Mouse (Mus musculus) lung, embryonic 14.5 days (tissue): Measurements from ENCODE around the gene Raf1. TPM values are rescaled to one million over a fixed set of nuclear protein-coding genes. Genes with fewer than 3 reads are reported as not detected.

Source experiments
- ATAC-seq: fragments of 200-750 bp; cut with Nextera tagmentation; 2 replicates; pipeline ENCODE4 v1.8.0; 2017; ENCODE audit warnings: mild to moderate bottlenecking, moderate TSS enrichment, moderate library complexity; ENCODE audit not compliant: insufficient read depth
- DNase-seq: peaks from one replicate; pipeline ENCODE4 v3.0.0-alpha.2; 2015
- H3K27ac ChIP-seq: fragments of 300-500 bp; sonication (generic); 2 replicates; pipeline ENCODE4 v1.5.1; 2014; ENCODE audit warnings: low read depth, mild to moderate bottlenecking, moderate library complexity
- H3K27me3 ChIP-seq: fragments of 300-500 bp; sonication (generic); 2 replicates; pipeline ENCODE4 v1.6.1; 2014; ENCODE audit warnings: low read length, control low read depth; ENCODE audit not compliant: insufficient read depth
- H3K36me3 ChIP-seq: fragments of 300-500 bp; sonication (generic); 2 replicates; pipeline ENCODE4 v1.6.1; 2014; ENCODE audit warnings: control low read depth; ENCODE audit not compliant: insufficient read depth
- H3K4me1 ChIP-seq: fragments of 300-500 bp; sonication (generic); 2 replicates; pipeline ENCODE4 v1.6.1; 2014; ENCODE audit warnings: antibody characterized with exemption, control low read depth; ENCODE audit not compliant: insufficient read depth
- H3K4me2 ChIP-seq: fragments of 300-500 bp; sonication (generic); 2 replicates; pipeline ENCODE4 v1.6.1; 2014; ENCODE audit warnings: mild to moderate bottlenecking
- H3K4me3 ChIP-seq: fragments of 300-500 bp; sonication (generic); 2 replicates; pipeline ENCODE4 v1.5.1; 2014; ENCODE audit warnings: low read depth, low read length
- H3K9ac ChIP-seq: fragments of 300-500 bp; sonication (generic); 2 replicates; pipeline ENCODE4 v1.6.1; 2014
- H3K9me3 ChIP-seq: fragments of 300-500 bp; sonication (generic); 2 replicates; pipeline ENCODE4 v1.6.1; 2016; ENCODE audit warnings: low read depth, low read length, control low read depth
- CTCF ChIP-seq: IDR thresholded peaks from 2 replicates; pipeline ENCODE4 v1.5.1; 2016; ENCODE audit warnings: antibody characterized with exemption, low read depth
- WGBS: fragments of 180-500 bp; shearing (Covaris S2); extraction: QIAGEN DNeasy Blood & Tissue Kit; methylation state at CpG from one replicate; pipeline ENCODE4 v1.1.7; 2014; 5-methylcytosine and 5-hydroxymethylcytosine counted together
- polyA plus RNA-seq: library from polyadenylated mRNA; unstranded; fragments of >200 nt; fragmentation: Nextera tagmentation; extraction: Ambion mirVana; gene quantifications from 2 replicates; pipeline ENCODE4 v1.2.1, GENCODE M21; 2014

Gene Raf1
- polyA plus RNA-seq, 1 experiment from 2014 or later: 122 TPM

DNA sequence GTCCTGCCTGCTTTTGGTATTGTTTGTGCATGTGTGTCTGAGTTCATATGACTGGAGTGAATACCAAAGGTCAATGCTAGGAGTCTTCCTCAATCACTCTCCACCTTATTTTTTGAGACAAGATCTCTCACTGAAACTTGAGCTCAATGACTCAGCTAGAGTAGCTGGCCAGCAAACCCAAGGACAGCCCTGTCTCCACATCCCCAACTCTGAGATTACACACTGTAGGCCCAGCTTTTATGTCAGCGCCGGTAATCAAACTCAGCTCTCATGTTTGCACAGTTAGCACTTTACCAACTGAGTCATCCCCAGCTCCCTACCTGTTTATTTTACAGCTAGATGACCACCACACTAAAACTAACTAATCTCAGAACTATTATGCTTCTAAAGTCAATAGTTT, 42.4 kb downstream of the Raf1 start:
- Histone ChIP-seq H3K4me1 (no peaks in the 10 kb centered on the region), H3K9ac (no peak overlapping the region), H3K27ac (no peak overlapping the region), H3K27me3 (no peaks in the 10 kb centered on the region), H3K36me3 (peaks cover 91% of the 10 kb centered on the region), H3K9me3 (no peaks in the 10 kb centered on the region), H3K4me3 (no peak overlapping the region), H3K4me2 (no peak overlapping the region)
- no peak for DNase-seq
- 87% methylated on average over 2 of the region's 2 CpGs for whole genome bisulfite sequencing
- no peak for TF ChIP-seq CTCF
- ATAC-seq: no peak

DNA sequence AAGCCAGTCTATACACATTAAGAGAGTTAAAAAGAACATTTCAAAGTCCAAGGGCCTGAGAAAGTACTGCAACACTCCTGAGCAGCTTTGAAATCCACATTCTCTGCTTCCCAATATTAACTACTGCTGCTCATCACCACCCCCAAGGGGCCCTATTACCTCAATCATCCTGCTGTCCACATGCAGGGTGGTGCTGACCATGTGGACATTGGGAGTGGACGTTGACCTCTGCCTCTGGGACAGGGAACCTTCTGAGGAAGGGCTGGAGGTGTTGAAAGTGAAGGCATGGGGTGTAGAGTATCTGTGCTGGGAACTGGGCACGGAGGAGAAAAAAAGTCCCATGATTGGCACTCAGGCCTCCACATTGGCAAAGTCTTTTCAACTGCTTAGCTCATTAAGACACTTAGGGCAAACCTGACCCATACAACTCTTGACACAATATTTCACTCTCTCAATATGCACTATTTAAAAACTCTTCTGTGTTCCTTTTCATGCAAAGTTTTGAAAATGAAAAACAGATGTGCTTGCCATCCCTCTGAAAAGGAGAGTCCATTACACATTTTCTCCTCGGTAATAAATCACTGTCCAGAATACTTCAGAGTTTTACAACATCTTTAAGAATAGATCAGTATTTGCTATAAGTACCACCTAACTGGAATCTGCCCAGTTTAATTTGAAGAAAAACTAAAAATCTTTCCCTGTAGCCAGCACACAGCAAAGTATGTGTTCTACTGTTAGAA, 45.2 kb downstream of the Raf1 start:
- WGBS: 81% methylated on average over 3 of the region's 3 CpGs
- H3K27ac ChIP-seq: no peak overlapping the region
- H3K9ac ChIP-seq: no peak overlapping the region
- no peak overlapping the region for H3K4me3 ChIP-seq
- DNase-seq (no peak), ATAC-seq (no peak)
- no peaks in the 10 kb centered on the region for H3K4me1 ChIP-seq
- no peaks in the 10 kb centered on the region for H3K9me3 ChIP-seq
- H3K4me2 ChIP-seq: no peak overlapping the region
- no peak for TF ChIP-seq CTCF
- no peaks in the 10 kb centered on the region for H3K27me3 ChIP-seq
- peaks cover 91% of the 10 kb centered on the region for H3K36me3 ChIP-seq

DNA sequence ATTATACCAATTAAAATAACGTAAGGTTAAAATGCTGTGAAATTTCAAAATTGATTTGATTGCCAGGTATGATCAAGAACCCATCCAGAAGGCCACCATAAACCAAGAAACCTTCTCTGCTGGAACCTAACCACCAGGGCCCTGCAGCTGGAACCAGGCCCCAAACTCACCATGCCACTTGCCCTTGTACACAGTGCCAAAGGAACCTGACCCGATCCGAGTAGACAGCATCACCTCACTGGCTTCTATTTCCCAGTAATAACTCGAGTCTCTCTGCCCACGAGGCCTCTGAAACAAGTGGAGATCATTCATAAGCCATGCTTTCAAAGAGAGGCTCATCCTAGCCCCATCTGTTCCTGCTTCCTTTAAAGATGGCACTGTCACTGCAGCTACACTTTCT, 50.3 kb downstream of the Raf1 start:
- H3K4me2 ChIP-seq: no peak overlapping the region
- no peak for TF ChIP-seq CTCF
- DNase-seq (no peak), ATAC-seq (no peak)
- H3K4me3 ChIP-seq: no peak overlapping the region
- 87% methylated on average over 5 of the region's 5 CpGs for WGBS
- H3K36me3 ChIP-seq: peaks cover 94% of the 10 kb centered on the region
- H3K27ac ChIP-seq: no peak overlapping the region
- H3K9ac ChIP-seq: no peak overlapping the region
- H3K27me3 ChIP-seq: no peaks in the 10 kb centered on the region
- no peaks in the 10 kb centered on the region for H3K9me3 ChIP-seq
- H3K4me1 ChIP-seq: no peaks in the 10 kb centered on the region

DNA sequence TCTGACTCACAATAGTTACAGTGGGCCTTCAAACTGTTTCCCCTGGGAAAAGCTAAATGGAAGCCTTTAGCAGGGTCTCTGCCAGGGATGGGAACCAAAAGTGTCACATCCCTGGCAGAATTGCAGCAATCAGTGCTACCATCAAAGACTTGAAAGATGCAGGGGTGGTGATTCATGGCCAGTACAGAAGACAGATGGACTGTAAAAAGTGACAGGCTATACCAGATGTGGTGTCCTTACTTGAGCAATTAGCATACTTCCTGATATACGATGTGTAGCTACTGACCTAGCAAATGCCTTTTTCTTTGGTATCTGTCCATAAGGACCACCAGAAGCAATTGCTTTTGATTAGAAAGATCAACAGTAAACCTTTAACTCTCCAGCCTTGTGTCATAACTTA, 55.5 kb downstream of the Raf1 start:
- no peak overlapping the region for H3K4me2 ChIP-seq
- no peak overlapping the region for H3K4me3 ChIP-seq
- H3K27ac ChIP-seq: no peak overlapping the region
- no peak for TF ChIP-seq CTCF
- H3K9me3 ChIP-seq: no peaks in the 10 kb centered on the region
- H3K4me1 ChIP-seq: no peaks in the 10 kb centered on the region
- no peaks in the 10 kb centered on the region for H3K27me3 ChIP-seq
- 69% methylated on average over 1 of the region's 1 CpGs for WGBS
- no peak for DNase-seq
- no peak overlapping the region for H3K9ac ChIP-seq
- H3K36me3 ChIP-seq: peaks cover 100% of the 10 kb centered on the region
- ATAC-seq: no peak

DNA sequence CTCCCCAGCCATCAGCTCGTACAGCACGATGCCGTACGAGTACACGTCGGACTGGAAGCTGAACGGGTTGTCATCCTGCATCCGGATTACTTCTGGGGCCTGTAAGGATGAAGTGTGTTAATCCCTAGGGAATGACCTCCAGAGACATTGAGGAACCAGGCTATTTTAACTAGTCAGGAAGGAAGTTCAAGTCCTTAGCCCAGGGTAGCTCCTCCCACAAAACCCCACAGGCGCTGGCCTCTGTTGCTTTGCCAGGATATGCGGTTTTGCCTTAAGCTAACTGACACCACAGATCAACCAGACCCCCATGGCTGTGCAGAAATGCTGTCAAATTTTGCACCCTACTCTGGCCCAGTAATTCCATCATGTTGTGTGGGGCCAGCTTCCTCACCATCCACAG, 56.6 kb downstream of the Raf1 start:
- no peak for TF ChIP-seq CTCF
- Histone ChIP-seq H3K4me3 (no peak overlapping the region), H3K27ac (no peak overlapping the region), H3K9me3 (no peaks in the 10 kb centered on the region), H3K4me1 (no peaks in the 10 kb centered on the region), H3K36me3 (peaks cover 99% of the 10 kb centered on the region), H3K27me3 (no peaks in the 10 kb centered on the region), H3K9ac (no peak overlapping the region), H3K4me2 (no peak overlapping the region)
- WGBS: 81% methylated on average over 10 of the region's 10 CpGs
- DNase-seq (no peak), ATAC-seq (no peak)

DNA sequence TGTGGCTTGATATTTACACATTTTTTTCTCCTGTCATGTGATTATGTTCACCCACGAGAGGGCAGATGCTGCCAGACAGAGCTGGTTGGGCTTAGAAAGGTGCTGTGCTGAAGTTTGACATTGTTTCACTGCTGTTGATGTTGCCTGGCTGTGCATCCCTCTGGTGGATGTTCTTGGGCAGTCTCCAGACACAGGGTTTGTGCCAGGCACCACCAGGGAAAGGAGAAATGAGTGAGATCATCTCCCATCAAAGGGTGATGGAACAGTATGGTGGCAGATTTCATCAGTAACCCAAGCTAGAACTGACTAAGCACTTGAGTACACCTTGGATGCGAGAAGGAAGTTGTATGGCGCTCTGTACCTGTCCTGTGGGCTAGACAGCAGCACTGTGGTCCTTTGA, 60.5 kb downstream of the Raf1 start:
- no peak for TF ChIP-seq CTCF
- DNase-seq (no peak), ATAC-seq (no peak)
- H3K4me2 ChIP-seq: no peak overlapping the region
- H3K36me3 ChIP-seq: peaks cover 99% of the 10 kb centered on the region
- H3K9me3 ChIP-seq: no peaks in the 10 kb centered on the region
- H3K27ac ChIP-seq: no peak overlapping the region
- no peak overlapping the region for H3K4me3 ChIP-seq
- H3K4me1 ChIP-seq: no peaks in the 10 kb centered on the region
- 75% methylated on average over 3 of the region's 3 CpGs for WGBS
- no peak overlapping the region for H3K9ac ChIP-seq
- no peaks in the 10 kb centered on the region for H3K27me3 ChIP-seq

DNA sequence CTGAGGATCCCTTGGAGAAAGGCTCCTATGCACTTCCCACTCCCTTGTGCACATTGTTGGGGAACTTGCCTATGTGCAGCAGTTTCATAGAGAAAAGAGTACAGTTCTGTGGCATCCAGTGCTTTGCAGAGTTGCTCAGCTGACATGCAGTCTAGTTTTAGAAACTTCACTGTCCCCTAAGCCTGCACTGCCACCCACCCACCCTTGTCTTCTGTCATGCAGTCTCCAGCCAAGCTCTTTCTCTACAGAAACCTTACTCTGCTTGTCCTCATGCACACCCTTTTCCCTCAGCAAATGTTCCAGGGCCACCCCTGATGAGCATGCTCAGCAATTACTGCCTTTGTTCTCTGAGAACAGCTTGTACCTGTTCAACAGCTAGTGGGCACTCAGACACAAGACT, 62.6 kb downstream of the Raf1 start:
- no peak for ATAC-seq
- no peak for DNase-seq
- TF ChIP-seq CTCF: no peak
- Histone ChIP-seq H3K36me3 (peaks cover 90% of the 10 kb centered on the region), H3K4me2 (no peak overlapping the region), H3K27ac (no peak overlapping the region), H3K4me1 (no peaks in the 10 kb centered on the region), H3K9me3 (no peaks in the 10 kb centered on the region), H3K27me3 (no peaks in the 10 kb centered on the region), H3K9ac (no peak overlapping the region), H3K4me3 (no peak overlapping the region)
